Mouse (Mus musculus) Patski (cell line): Measurements from ENCODE around the gene Agap2. TPM values are rescaled to one million over a fixed set of nuclear protein-coding genes. Genes with fewer than 3 reads are reported as not detected.
"Not testable (repeated sequence)": the region's sequence is repeated elsewhere in the genome, so short reads cannot be mapped to it uniquely, and the experiment has no call there.

Source experiments
- ATAC-seq: fragments of 100-300 bp; one replicate; pipeline ENCODE4 v1.8.0; 2021
- CTCF ChIA-PET: fragments of 350-600 bp; sonication (Branson Sonifier 250); formaldehyde crosslinking; loops from one replicate; lab custom pipeline; 2022; ENCODE audit warnings: inconsistent platforms; lab: Charles Lee
- POLR2A ChIA-PET: fragments of 350-600 bp; sonication (Branson Sonifier 250); formaldehyde crosslinking; loops from one replicate; lab custom pipeline; 2022; ENCODE audit warnings: antibody characterized with exemption, inconsistent platforms; lab: Charles Lee
- DNase-seq: peaks from one replicate; pipeline ENCODE4 v3.0.0-alpha.2; 2011; ENCODE audit warnings: low read depth, low spot score
- H3K27me3 ChIP-seq: fragments of 371-371 bp; one replicate; pipeline ENCODE4 v1.5.1; 2021
- CTCF ChIP-seq: fragments of 100-300 bp; IDR thresholded peaks from one replicate; pipeline ENCODE4 v1.5.1; 2021
- in situ Hi-C: fragments of 300-500 bp; cut with MboI; formaldehyde crosslinking; loops from 3 replicates; pipeline ENCODE4 v1.11.1; 2018; ENCODE audit warnings: low pct_unique_long_range_greater_than_20kb, mixed read lengths
- polyA plus RNA-seq: library from polyadenylated mRNA; unstranded; gene quantifications from one replicate; pipeline ENCODE4 v1.2.3, GENCODE M21; 2021

Agap2 gene
- polyA plus RNA-seq, 1 experiment from 2014 or later: 1.4 TPM

GRCm38 (mm10) chr10:127058161-127058560 lies 16.9 kb upstream of the Agap2 start:
- no peak for TF ChIP-seq CTCF
- DNase-seq (no peak), ATAC-seq (peak; percentile 54)
- in situ Hi-C loops: loop anchor here (25.0 kb wide), 1 partner anchor 604 kb away; the partner anchor contains the start of genes Nab2 and Nemp1
- ChIA-PET CTCF (interaction anchor here (0.6 to 2.0 kb wide), 12 partner anchors 9 to 134 kb away, joined by 3 to 13 read pairs (median 5); partner anchors contain the start of genes Cyp27b1, Eef1akmt3 and Mettl1), POLR2A (interaction anchor here (0.8 to 2.3 kb wide), 2 partner anchors 17 to 73 kb away, joined by 3 to 10 read pairs; partner anchors contain the start of genes Eef1akmt3 and Mettl1)
- H3K27me3 ChIP-seq: no peaks in the 10 kb centered on the region

GRCm38 (mm10) chr10:127058708-127059107 lies 16.4 kb upstream of the Agap2 start:
- no peak for TF ChIP-seq CTCF
- DNase-seq (no peak), ATAC-seq (no peak)
- ChIA-PET CTCF (interaction anchor here (0.7 to 2.0 kb wide), 10 partner anchors 9 to 102 kb away, joined by 3 to 13 read pairs (median 6); partner anchors contain the start of genes Cyp27b1, Eef1akmt3 and Mettl1), POLR2A (interaction anchor here (2.3 kb wide), 1 partner anchor 18 kb away, joined by 10 read pairs; the partner anchor contains the start of genes Eef1akmt3 and Mettl1)
- in situ Hi-C loops: loop anchor here (25.0 kb wide), 1 partner anchor 604 kb away; the partner anchor contains the start of genes Nab2 and Nemp1
- H3K27me3 ChIP-seq: no peaks in the 10 kb centered on the region

GRCm38 (mm10) chr10:127059174-127059967 lies 15.7 kb upstream of the Agap2 start:
- ChIA-PET CTCF (interaction anchor here (1.1 to 2.0 kb wide), 4 partner anchors 10 to 28 kb away, joined by 4 to 13 read pairs (median 11); partner anchors contain the start of genes Cyp27b1, Eef1akmt3 and Mettl1), POLR2A (no interaction called here)
- no peak for ATAC-seq
- H3K27me3 ChIP-seq: no peaks in the 10 kb centered on the region
- in situ Hi-C loops: loop anchor here (25.0 kb wide), 1 partner anchor 603 kb away; the partner anchor contains the start of genes Nab2 and Nemp1
- no peak for DNase-seq
- no peak for TF ChIP-seq CTCF

GRCm38 (mm10) chr10:127059968-127060916 lies 14.8 kb upstream of the Agap2 start, which contains the start of gene March9:
Gene March9, minus strand, starts transcription at chr10:127060184.
- H3K27me3 ChIP-seq: no peaks in the 10 kb centered on the region
- CTCF ChIA-PET: no interaction called here
- POLR2A ChIA-PET: interaction anchor here (0.5 to 0.7 kb wide), 2 partner anchors 31 to 140 kb away, joined by 3 read pairs; no protein-coding TSS in a partner anchor
- in situ Hi-C loops: loop anchor here (25.0 kb wide), 1 partner anchor 602 kb away; the partner anchor contains the start of genes Nab2 and Nemp1
- ATAC-seq (peak; percentile 45), DNase-seq (no peak)
- no peak for TF ChIP-seq CTCF

- ChIA-PET CTCF (interaction anchor here (1.0 kb wide), 1 partner anchor 140 kb away, joined by 3 read pairs; no protein-coding TSS in a partner anchor), POLR2A (interaction anchor here (0.5 to 0.7 kb wide), 2 partner anchors 32 to 139 kb away, joined by 3 read pairs; no protein-coding TSS in a partner anchor)
- in situ Hi-C loops: loop anchor here (25.0 kb wide), 1 partner anchor 601 kb away; the partner anchor contains the start of genes Nab2 and Nemp1
- no peaks in the 10 kb centered on the region for H3K27me3 ChIP-seq
- TF ChIP-seq CTCF: no peak
- ATAC-seq: no peak
- no peak for DNase-seq
These were observed 14.0 kb upstream of the Agap2 start for GRCm38 (mm10) chr10:127061085-127061484.

GRCm38 (mm10) chr10:127061513-127061912 lies 13.6 kb upstream of the Agap2 start:
- DNase-seq (no peak), ATAC-seq (no peak)
- TF ChIP-seq CTCF: no peak
- in situ Hi-C loops: loop anchor here (25.0 kb wide), 1 partner anchor 601 kb away; the partner anchor contains the start of genes Nab2 and Nemp1
- POLR2A ChIA-PET: no interaction called here
- CTCF ChIA-PET: interaction anchor here (1.0 to 1.5 kb wide), 2 partner anchors 30 to 141 kb away, joined by 3 to 6 read pairs; no protein-coding TSS in a partner anchor
- no peaks in the 10 kb centered on the region for H3K27me3 ChIP-seq

GRCm38 (mm10) chr10:127062101-127062500 lies 13.0 kb upstream of the Agap2 start:
- DNase-seq, ATAC-seq, POLR2A ChIA-PET, H3K27me3 ChIP-seq: not testable (repeated sequence)
- CTCF ChIA-PET: interaction anchor here (1.0 to 1.5 kb wide), 2 partner anchors 30 to 141 kb away, joined by 3 to 6 read pairs; no protein-coding TSS in a partner anchor
- in situ Hi-C loops: loop anchor here (25.0 kb wide), 1 partner anchor 600 kb away; the partner anchor contains the start of genes Nab2 and Nemp1

- CTCF ChIA-PET: interaction anchor here (1.5 kb wide), 1 partner anchor 31 kb away, joined by 6 read pairs; no protein-coding TSS in a partner anchor
- POLR2A ChIA-PET: interaction anchor here (1.0 to 1.1 kb wide), 2 partner anchors 12 to 29 kb away, joined by 3 read pairs; partner anchors contain the start of gene Agap2
These were observed 12.6 kb upstream of the Agap2 start for GRCm38 (mm10) chr10:127062503-127062902.

More at GRCm38 (mm10) chr10:127062503-127062902, 12.6 kb upstream of the Agap2 start:
- TF ChIP-seq CTCF: no peak
- no peaks in the 10 kb centered on the region for H3K27me3 ChIP-seq
- DNase-seq (no peak), ATAC-seq (no peak)
- in situ Hi-C loops: loop anchor here (25.0 kb wide), 1 partner anchor 600 kb away; the partner anchor contains the start of genes Nab2 and Nemp1
